Comparison of ENCODE assay signal across 8 mouse cellular contexts in genomic region chr1:180265399-180265798, GRCm38 (mm10). TPM values are rescaled to one million over a fixed set of nuclear protein-coding genes. Genes with fewer than 3 reads are reported as not detected.
DNase-seq lines count a peak whose midpoint lies in the region; ATAC-seq and TF ChIP-seq lines count a peak whose summit lies in the region.

No protein-coding gene starts in this region.

- DNase-seq in embryo, embryonic 10 days (ENCODE audit: low spot score) = peak; percentile 45
- no peak for DNase-seq in heart, postnatal 0 days (ENCODE audit: low spot score)
- DNase-seq in naive thymus-derived CD4-positive, alpha-beta T cell, adult 2 months (ENCODE audit: low read depth) = peak; percentile 80
- DNase-seq in left cerebral cortex, adult 18-20 months (ENCODE audit: low spot score in 2 of 2) = no peak
- no peak for DNase-seq in cerebellum, adult 9-10 months

- ATAC-seq in megakaryocyte, adult 5-6 weeks (ENCODE audit: poor library complexity, severe bottlenecking) = no peak
- peak; percentile 57 for ATAC-seq in heart, postnatal 0 days (ENCODE audit: insufficient read depth, low read depth)
- peak; percentile 45; the same call in 1 of the 2 replicates for ATAC-seq in limb, embryonic 13.5 days (ENCODE audit: low FRiP score, low read depth)

- H3K9ac ChIP-seq in heart, postnatal 0 days (replicated peaks; ENCODE audit: low read depth, low read length) = no peak overlapping the region
- no peak overlapping the region for H3K9ac ChIP-seq in limb, embryonic 13.5 days

- TF ChIP-seq EP300 in heart, postnatal 0 days (IDR thresholded peaks at IDR 0.05; ENCODE audit: low read depth) = no peak

- no peaks in the 10 kb centered on the region for H3K36me3 ChIP-seq in megakaryocyte, embryonic 14.5 days (replicated peaks; ENCODE audit: low read length)
- H3K36me3 ChIP-seq in heart, postnatal 0 days (replicated peaks; ENCODE audit: control insufficient read depth, insufficient read depth, low read length) = no peaks in the 10 kb centered on the region
- no peaks in the 10 kb centered on the region for H3K36me3 ChIP-seq in limb, embryonic 13.5 days

- H3K9me3 ChIP-seq in megakaryocyte, embryonic 14.5 days = no peaks in the 10 kb centered on the region
- no peaks in the 10 kb centered on the region for H3K9me3 ChIP-seq in heart, postnatal 0 days (replicated peaks; ENCODE audit: control insufficient read depth, low read length)
- H3K9me3 ChIP-seq in limb, embryonic 13.5 days = no peaks in the 10 kb centered on the region

- peaks cover 87% of the 10 kb centered on the region for H3K4me1 ChIP-seq in megakaryocyte, embryonic 14.5 days
- 0 out of 2 replicates have a peak, but pooled peaks cover 2% of the 10 kb centered on the region for H3K4me1 ChIP-seq in heart, postnatal 0 days (ENCODE audit: control insufficient read depth, insufficient read depth)
- peaks cover 12% of the 10 kb centered on the region; the same call in 1 of the 2 replicates for H3K4me1 ChIP-seq in limb, embryonic 13.5 days

- H3K27me3 ChIP-seq in megakaryocyte, embryonic 14.5 days (replicated peaks) = no peaks in the 10 kb centered on the region
- peaks cover 5% of the 10 kb centered on the region; the same call in 1 of the 2 replicates for H3K27me3 ChIP-seq in heart, postnatal 0 days (ENCODE audit: control insufficient read depth, insufficient read depth, low read length)
- H3K27me3 ChIP-seq in limb, embryonic 13.5 days = peaks cover 13% of the 10 kb centered on the region

- WGBS in heart, postnatal 0 days = 14% methylated on average over 7 of the region's 7 CpGs
- 10% methylated on average over 7 of the region's 7 CpGs for WGBS in limb, embryonic 13.5 days

- peak overlapping the region; percentile 48 for H3K4me2 ChIP-seq in heart, postnatal 0 days (ENCODE audit: low read depth, low read length)
- peak overlapping the region; percentile 44 for H3K4me2 ChIP-seq in limb, embryonic 13.5 days (replicated peaks)

- peak overlapping the region; percentile 85 for H3K4me3 ChIP-seq in megakaryocyte, embryonic 14.5 days (replicated peaks)
- H3K4me3 ChIP-seq in heart, postnatal 0 days (ENCODE audit: low read depth, low read length) = peak overlapping the region; percentile 5; the same call in 1 of the 2 replicates
- peak overlapping the region; percentile 17; the same call in 1 of the 2 replicates for H3K4me3 ChIP-seq in limb, embryonic 13.5 days

- TF ChIP-seq CTCF in heart, postnatal 0 days (IDR thresholded peaks at IDR 0.05; ENCODE audit: low read depth) = no peak

- peak overlapping the region; percentile 43; the same call in 1 of the 2 replicates for H3K27ac ChIP-seq in heart, postnatal 0 days (ENCODE audit: low read depth)
- no peak overlapping the region for H3K27ac ChIP-seq in limb, embryonic 13.5 days

RNA-seq across cellular contexts. Expression of gene Psen2, which starts 2.2 kb away (rescaled TPM):
- polyA plus RNA-seq in megakaryocyte, embryonic 14.5 days (2012; ENCODE audit: insufficient read depth, low replicate concordance) = 36.6 and 38.6 TPM in 2 replicates
- total RNA-seq in megakaryocyte, adult 5-6 weeks (2015) = 14.0 and 17.3 TPM in 2 replicates
- total RNA-seq in megakaryocyte, adult 5-6 weeks (2017) = 13.6 and 18.9 TPM in 2 replicates
- total RNA-seq in heart, postnatal 0 days (2014; rRNA removed; ENCODE audit: low replicate concordance) = 30.8 and 33.3 TPM in 2 replicates
- 15.2 and 16.4 TPM in 2 replicates for polyA plus RNA-seq in heart, postnatal 0 days (2015; fragmentation: Nextera tagmentation; extraction: Ambion mirVana)
- polyA plus RNA-seq in limb, embryonic 13.5 days (2015; fragmentation: Nextera tagmentation; extraction: Ambion mirVana) = 14.5 and 14.9 TPM in 2 replicates
- total RNA-seq in left cerebral cortex, adult 18-20 months (2021) = 10 to 100 TPM; 18.4 to 19.7 TPM

Comparison
In these comparisons a context has a peak if more than half of its experiments do, and no peak if none do; other contexts are left out.
1. H3K4me3 ChIP-seq: peak in every context shown above with its lines; median percentile 85 in megakaryocyte, embryonic 14.5 days; 17 in limb, embryonic 13.5 days; 5 in heart, postnatal 0 days.
2. DNase-seq: peak in embryo, embryonic 10 days (single experiment) and naive thymus-derived CD4-positive, alpha-beta T cell, adult 2 months (single experiment); none in heart, postnatal 0 days (single experiment), left cerebral cortex, adult 18-20 months (0 of 2) and cerebellum, adult 9-10 months (single experiment).